Mouse (Mus musculus) granulocyte monocyte progenitor cell, adult 5-6 weeks (primary cell): ENCODE measurements around the gene Dok7. TPM values are rescaled to one million over a fixed set of nuclear protein-coding genes. Genes with fewer than 3 reads are reported as not detected.
A peak's percentile ranks its signal among the peaks of the same experiment; 100 is the strongest.

Experiments used
- ATAC-seq: replicated peaks from 2 replicates; pipeline ENCODE4 v1.8.0; 2016; ENCODE audit warnings: mild to moderate bottlenecking, moderate TSS enrichment, inconsistent platforms; ENCODE audit not compliant: poor library complexity, severe bottlenecking
- total RNA-seq, 2 experiments: library from RNA; stranded (forward) in 1 of 2; stranded (reverse) in 1 of 2; fragments of 200-712, 200-1000 nt in 1 of 2; fragments of >200 nt in 1 of 2; fragmentation: Nextera tagmentation in 1 of 2; gene quantifications; 2 replicates each; pipeline ENCODE4 v1.2.3; 2014 to 2017

Dok7 gene
- not detected in 2 replicates for total RNA-seq (2014; fragmentation: Nextera tagmentation)
- not detected in 2 replicates for total RNA-seq (2017)

DNA sequence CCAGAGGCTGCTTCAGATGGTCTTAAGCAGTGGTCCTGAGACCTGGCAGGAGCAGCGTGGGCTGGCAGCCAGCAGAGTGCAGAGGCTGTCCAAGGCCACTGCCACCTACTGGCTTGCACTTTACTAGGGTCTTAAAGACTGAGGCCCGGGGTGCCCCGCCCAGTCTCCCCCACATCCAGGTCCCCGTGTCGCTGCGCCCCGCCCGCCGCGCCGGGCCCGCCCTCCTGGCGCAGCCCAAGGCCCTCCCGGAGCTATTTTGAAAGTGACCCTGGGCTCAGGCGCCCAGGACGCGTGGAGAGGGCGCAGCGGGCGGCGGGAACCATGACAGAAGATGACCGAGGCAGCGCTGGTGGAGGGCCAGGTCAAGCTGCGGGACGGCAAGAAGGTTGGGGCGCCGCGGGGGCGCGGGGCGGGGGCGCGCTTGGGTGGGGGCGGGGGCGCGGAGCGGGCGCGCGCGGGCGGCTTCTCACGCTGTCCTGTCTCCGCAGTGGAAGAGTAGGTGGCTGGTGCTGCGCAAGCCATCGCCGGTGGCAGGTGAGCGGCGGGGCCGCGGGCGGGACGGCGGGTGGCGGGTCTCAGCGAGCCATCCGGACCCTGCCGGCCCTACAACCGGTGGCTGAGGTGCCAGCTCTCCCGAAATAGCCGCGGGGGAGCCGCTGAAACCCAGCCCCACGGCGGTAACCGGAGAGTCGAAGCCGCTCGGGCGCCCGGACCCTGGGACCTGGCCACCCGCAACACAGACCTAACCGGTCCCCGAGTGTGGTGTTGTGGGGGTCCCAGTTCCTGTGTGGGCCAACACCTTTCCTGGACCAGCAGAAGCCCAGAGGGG, at the start of gene Dok7:
TSS of gene Dok7 (plus strand) at position 163 of the 829 bp plus-strand sequence.
- ATAC-seq: peak; percentile 80

DNA sequence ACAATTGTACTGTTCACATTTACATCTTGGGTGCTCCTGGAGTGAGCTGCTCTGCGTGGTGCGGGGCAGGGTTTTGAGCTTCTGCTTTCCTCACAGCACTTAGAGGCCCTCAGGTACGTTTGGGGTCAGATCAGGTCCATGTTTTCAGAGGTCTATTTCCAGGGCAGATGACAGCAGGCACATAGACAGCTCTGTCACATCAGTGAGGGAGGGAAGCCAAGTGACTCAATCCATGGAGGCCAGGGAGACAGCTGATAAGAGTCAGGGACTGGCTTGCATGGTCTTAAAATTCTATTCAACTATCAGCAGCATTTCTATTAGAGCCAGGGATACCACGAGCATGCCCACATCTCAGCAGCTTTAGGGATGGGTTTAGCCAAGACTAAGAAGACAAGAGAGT, 47.4 kb upstream of the Dok7 start:
- no peak for ATAC-seq

DNA sequence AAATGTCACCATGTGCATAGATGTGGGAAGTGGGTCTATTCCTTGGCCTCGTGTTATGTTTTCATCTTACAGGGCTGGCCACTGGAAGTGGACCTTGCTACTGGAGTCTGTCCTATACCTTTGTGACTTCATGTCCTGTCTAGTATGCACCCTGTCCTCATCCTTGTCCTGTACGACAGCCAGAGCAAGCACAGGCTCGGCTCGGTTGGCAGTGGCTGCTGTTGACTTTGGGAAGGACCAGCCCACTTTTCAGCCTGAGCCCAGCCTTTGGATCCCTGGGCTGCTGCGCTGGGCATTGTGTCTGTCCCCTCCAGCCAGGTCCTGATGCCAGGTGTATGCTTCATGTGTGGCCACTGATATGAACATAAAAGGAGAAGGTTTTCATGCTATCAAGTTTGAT, 45.9 kb upstream of the Dok7 start:
- no peak for ATAC-seq

DNA sequence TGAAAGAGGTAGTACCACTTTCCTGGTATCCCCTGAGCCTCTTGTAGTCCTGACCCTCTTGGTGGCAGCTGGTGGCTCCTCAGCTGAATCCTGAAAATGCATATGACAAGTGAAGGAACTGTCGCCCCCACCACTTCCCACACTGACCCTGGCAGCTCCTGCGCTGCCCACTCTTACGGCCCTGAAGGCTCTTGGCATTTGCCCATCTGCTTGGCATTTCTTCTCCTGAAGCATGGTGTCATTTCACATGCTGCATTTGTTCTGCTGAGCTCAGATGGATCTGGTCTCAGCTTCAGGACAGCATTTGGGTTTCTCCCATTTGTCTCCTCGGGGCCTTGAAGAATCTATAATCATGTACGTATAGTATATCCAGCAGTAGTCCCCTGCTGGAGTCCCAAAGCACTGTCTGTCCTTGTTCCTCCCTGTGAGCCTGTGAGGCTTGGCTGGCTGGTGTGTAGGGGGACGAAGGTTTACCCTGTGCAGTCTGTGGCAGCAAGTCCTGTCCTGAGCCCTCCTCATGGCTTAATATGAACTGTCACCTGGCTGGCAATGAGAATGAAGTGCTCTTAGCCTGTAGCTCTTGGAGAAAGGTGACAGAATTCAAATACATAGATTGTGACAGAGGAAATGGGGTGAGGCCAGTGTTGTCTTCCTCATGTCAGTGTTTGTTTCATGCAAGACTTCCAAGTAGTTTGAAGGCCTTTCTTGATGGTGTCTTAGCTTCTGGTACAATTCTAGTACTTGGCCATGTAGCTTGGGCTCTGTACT, 45.2 kb upstream of the Dok7 start:
- no peak for ATAC-seq

DNA sequence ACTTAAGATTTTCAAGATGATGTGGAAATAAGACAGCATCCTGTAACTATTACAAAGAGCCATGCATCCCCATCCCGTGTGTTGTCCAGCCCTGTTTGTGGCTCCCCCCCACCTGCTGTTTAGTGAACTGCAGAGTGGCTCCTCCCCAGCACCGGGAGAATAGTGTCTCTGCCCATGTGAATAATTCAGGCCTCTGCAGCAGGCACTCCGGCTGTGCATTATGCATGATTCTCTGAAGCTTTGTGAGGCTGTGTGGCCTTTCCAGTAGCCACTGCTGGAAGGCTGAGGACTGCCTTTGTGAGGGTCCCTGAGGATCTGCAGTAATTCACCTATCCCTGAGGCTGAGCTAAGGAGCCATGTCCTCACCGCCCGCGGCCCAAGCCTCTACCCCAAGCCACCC, 42.5 kb upstream of the Dok7 start:
- ATAC-seq: no peak

DNA sequence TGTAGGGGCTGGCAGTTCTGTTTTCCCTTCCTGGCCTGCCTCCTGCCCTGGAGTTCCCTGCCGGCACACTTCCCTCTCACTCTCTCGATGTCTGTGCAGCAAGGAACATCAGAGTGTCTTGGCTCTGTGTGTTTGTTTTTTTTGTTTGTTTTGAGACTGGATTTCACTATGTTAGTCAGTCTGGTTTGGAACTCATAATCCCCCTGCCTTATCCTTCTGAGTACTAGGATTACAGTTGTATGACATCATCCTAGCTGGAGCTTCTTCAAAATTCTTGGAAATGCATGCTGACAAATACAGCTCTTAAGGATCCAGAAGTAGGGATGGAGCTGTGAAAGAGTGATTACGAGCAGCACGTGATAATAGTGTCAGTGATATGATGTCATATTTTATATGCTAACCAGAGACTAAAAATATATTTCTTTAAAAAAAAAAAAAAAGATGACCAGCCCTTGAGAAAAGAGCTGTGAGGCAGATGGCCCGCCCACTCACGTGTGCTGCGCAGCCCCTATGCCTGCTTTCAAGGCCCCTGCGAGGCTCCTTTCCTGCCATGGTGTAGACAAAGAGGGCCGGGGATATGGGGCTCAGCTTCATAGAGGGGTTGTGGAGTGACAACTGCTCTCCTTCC, 36.8 kb upstream of the Dok7 start:
- no peak for ATAC-seq

DNA sequence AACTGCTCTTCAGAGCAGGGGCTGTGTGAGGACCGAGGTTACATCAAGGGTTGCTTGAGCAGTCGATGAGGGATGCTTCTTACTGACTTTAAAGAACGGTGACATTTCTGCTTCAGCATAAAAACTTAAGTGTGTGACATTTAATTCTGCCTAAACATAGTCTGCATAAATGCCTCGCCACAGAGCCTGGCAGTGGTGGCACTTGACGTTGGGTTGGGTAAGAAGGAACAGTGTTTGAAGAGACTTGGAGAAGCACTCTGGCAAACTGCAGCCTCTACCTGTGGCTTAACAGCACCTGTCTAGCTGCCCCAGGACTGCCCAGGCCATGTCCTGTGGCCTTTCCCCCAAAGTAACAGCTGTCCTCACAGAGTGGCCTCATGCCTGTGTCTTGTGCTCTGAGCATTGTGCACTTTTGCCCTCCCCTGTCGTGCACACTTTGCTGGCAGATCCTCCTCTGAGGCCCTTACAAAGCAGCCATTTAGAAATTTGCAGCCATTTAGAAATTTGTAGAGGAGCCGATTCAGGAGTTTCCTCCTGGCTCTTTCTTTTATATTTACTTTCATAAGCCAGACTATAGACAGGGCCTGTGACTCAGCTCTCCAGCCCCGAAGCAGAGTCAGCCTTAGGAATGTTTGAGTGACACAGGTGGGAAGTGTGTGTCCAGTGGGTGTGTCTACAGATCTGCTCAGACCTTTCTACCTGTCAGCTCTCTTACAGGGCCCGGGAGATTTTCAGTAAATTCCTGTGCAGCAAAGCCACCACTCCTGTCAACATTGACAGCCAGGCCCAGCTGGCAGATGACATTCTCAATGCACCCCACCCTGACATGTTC, 35.9 kb upstream of the Dok7 start:
- no peak for ATAC-seq

DNA sequence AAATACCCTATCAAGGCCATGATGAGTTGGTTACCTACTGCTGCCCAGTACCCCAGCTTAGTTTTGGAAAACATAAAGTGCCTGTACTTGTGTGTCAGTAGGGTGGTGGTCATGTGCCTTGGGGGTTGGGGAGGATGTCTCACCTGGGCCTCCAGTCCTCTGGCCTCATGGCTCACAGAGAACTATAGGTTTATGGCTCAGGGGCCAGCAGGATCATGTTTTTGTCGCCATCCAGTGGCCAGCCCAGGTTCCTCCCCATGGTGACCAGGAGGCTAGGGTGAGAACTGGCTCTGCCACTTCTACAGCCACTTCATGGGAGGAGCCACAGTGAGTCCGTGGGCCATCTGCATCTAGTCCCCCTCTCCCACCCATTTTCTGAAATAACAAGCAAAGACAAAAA, 31.6 kb upstream of the Dok7 start:
- ATAC-seq: peak; percentile 27; the same call in 1 of the 2 replicates

DNA sequence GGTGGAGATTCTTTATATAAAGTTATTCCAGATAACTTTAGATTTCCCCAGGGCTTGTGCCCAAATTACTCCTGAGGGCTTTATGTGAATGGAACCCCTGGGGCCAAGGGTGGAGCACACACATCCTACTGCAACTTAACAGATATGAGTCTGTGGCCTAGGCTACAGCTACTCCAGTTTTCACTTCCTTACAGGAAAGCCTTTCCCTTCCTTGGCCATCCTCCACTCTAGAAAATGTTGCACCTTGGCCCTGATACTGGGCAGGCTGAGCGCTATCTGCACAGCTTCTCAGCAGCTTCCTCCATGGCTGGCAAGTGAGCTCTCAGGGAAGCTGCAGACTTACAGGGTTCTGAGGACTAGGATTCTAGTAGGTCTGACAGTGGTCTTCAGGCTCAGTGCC, 27.3 kb upstream of the Dok7 start:
- no peak for ATAC-seq

DNA sequence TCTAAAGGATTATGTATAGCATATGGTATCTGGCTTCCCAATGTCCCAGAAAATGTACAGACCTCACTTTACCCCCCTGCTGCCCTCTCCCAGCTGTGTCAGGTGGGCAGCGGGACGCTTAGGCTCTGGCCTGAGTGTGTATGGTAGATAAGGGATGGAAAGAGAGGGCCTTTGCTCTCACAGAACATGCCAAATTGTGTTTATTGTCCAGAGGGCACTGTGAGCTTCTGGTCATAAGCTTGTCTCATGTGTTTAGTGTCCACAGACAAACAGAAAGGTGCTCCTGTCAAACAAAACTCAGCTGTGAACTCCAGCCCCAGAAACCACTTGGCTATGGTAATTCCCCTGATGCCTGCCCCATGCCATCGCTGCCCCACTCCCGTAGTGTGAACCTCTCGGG, 26.8 kb upstream of the Dok7 start:
- ATAC-seq: no peak

DNA sequence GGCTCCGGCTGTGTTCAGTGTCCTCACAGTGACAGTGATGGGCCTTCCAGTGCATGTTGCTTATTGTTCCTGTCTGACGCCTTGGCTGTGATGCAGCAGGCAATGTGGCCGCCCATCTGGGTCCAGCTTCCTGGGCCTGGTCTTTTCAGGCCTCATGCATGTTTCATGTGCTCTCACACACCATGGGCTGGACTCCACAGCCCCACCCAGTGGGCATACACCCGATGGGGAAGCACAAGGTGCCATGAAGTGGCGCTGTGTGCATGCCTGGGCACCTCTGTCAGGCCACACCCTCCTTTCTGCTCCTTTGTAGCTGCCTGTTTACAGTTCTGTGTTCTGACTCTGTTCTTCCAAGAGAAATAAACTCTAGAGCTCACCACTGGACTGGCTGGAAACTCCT, 23.5 kb upstream of the Dok7 start:
- ATAC-seq: 0 out of 2 replicates have a peak, but pooled peaks have one; percentile 26

DNA sequence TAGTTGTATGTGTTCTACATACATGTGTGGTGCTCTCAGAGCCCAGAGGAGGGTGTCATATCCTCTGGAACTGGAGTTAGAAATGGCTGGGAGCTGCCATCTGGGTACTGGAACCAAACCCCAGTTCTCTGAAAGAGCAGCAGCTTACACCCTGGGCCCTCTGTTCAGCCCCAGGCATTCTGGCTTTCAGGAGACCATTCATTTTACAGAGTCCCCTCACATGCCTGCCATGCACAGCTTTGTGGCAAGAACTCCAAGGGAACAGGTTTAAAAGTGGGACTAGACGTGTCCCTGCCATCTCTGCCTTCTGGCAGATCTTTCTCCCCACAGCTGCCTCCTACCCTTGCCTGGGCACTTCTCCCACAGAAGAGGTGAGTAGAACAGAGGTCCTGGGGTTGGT, 22.9 kb upstream of the Dok7 start:
- ATAC-seq: no peak

DNA sequence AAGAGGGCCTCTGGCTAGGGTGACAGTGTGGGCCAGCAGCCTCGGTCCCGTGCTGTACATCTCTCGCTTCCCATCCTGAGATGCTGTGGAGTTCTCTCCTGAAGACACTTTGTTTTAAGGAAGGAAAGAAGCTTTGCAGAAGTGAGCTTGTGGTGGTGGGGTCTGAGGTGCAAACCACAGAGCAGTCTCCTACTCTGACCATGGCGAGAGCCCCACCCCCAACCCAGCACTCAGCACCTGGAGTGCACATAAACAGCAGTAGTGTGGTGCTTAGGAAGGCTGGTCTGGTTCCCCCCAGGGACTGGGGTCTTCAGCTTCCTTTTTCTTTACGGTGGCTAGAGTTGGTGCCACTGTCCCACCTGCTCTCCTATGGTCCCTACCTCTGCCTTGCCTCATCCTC, 21.4 kb upstream of the Dok7 start:
- ATAC-seq: peak; percentile 65

DNA sequence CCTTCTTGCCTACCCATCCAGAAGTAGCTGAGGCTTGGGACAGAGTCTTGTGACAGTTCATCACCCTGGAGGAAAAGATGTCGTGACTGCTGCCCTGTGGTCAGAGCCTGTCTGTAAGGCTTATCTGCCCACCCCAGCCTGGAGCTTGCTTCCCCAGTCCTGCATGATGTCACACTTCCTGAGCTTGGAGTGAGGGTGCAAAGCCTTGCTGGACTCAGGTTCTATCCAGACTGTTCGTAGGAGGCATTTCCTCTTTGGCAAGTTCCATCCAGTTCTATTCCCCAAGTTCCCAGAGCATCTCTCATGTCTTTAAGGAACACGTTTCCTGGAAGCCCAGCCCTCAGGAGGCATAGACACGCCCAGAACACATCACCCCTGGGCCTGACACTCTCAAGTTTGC, 20.8 kb upstream of the Dok7 start:
- peak; percentile 68 for ATAC-seq

DNA sequence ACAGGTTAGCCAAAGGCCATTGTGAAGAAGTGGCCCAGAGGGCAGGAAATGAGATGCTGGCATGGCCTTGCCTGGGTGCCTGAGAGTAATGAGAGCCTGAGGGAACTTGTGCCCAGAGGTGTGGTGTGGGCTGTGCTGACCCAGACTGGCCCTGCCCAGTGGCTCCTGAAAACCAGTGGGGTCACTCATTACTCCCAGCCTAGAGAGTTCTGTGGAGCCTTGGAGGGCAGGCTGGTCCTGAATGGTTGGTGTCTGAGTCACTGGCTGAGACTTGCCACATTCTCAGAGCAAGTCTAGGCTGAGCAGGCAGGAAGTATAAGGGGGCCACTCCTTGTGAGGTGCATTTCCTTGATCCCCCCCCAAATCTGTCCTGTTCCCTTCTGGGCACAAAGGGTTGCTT, 19.1 kb upstream of the Dok7 start:
- no peak for ATAC-seq

DNA sequence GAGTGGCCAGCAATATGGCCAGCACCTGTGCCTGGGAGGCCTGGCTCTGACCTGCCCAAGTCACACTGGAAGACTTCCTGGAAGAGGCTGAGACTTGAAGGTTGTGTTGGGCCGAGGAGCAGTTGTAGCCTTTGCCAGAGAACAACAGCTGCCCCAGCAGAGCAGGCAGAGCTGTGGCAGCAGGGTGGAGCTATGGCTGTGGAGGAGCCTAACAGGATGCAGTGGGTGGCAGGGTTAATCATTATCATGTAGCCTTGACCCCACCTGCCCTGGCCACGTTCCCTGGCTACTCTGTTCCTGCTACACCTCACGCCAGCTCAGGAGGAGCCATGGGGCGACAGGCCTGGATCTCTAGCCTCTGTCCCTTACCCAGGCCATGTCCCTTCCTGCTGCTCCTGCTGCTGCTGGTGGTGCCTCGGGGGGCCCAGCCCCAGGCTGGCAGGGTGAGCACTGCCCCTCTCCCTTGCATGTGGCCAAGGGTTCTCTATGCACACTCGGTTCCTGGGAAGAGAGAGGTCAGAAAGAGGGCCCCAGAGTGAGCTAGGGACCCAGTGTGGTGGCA, 15.2 kb upstream of the Dok7 start, which contains the start of gene Hgfac:
TSS of gene Hgfac (plus strand) at position 242 of the 562 bp plus-strand sequence.
- no peak for ATAC-seq

DNA sequence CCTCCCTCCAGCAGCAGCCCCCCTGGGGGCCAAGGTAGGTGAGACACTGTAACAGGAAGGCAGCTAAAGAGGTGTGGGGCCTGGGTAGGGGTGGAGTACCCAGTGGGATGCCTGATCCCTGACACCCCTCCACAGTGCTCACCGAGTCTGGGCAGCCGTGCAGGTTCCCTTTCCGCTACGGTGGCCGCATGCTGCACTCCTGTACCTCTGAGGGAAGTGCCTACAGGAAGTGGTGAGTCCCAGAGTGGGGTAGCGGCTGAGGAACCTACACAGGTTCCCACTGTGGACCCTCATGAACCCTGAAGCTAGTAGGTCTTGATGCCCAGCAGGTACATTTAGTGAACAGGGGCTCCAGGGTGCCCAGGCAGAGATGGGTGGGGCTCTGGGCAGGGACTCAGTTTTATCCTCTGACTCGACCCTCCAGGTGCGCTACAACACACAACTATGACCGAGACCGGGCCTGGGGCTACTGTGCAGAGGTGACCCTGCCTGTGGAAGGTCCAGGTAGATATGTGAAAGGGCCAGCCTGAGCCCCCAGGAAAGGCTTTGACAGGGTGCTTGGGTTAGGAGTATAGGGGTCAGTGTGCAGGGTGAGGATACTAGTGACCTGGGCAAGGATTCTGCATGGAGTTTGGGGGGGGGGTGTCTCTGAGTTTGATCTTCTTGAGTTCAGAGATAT, 14.0 kb upstream of the Dok7 start:
- ATAC-seq: peak; percentile 60

DNA sequence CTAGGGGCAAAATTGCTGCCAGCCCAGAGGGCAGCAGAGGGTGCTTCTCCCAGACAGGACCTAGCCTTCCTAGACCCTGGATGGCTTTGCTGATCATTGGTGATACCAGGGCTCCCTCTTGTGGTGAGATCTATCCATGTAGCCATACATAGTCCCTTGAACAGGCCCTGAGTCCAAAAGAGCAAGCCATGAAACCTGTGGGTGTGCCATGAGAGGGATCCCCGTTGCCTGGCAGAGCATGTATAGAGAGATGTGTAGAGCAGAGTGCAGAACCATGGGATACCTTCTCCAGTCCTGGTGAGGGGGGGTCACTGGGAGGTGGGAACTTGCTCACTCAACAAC, 13.5 kb upstream of the Dok7 start:
- peak; percentile 79 for ATAC-seq

DNA sequence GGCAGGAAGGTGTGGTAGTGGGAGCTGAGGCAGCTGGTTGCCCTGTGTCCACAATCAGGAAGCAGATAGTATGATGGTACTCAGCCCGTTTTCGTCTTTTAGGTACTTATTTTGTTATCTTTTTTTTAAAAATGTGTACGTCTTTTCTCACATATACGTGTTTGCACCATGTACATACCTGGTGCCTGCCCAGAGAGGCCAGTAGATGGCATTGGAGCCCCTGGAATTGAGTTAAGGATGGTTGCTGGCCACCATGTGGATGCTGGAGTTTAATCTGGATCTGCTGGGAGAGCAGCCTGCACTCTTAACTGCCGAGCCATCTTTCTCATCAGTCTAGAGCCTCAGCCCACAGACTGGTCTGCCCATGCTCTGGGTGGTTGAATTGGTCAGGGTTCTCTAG, 6.0 kb upstream of the Dok7 start:
- ATAC-seq: no peak
